Mouse (Mus musculus) heart, embryonic 16.5 days (tissue): ENCODE measurements at regions not wholly inside any gene's neighbourhood (a gene's known extent, or its start where the extent isn't known, plus 50 kb on each side); places are given as distances from the start of the nearest gene placed in this dataset.
"Not testable (repeated sequence)": the region's sequence is repeated elsewhere in the genome, so short reads cannot be mapped to it uniquely, and the experiment has no call there.

Source experiments
- ATAC-seq: fragments of 200-750 bp; cut with Nextera tagmentation; replicated peaks from 2 replicates; pipeline ENCODE4 v1.8.0; 2017; ENCODE audit warnings: moderate number of reproducible peaks; ENCODE audit not compliant: insufficient read depth, low FRiP score; ENCODE audit errors: extremely low read depth
- H3K27ac ChIP-seq: fragments of 300-500 bp; sonication (generic); 2 replicates; pipeline ENCODE4 v1.5.1; 2014; ENCODE audit warnings: mild to moderate bottlenecking, low read length, control low read depth, moderate library complexity
- H3K27me3 ChIP-seq: fragments of 300-500 bp; sonication (generic); 2 replicates; pipeline ENCODE4 v1.6.1; 2014; ENCODE audit warnings: low read length, mixed read lengths; ENCODE audit not compliant: control insufficient read depth, insufficient read depth
- H3K36me3 ChIP-seq: fragments of 300-500 bp; sonication (generic); 2 replicates; pipeline ENCODE4 v1.6.1; 2014; ENCODE audit not compliant: control insufficient read depth, insufficient read depth
- H3K4me1 ChIP-seq: fragments of 300-500 bp; sonication (generic); 2 replicates; pipeline ENCODE4 v1.6.1; 2014; ENCODE audit warnings: low read length, mixed read lengths; ENCODE audit not compliant: control insufficient read depth, insufficient read depth
- H3K4me2 ChIP-seq: fragments of 300-500 bp; sonication (generic); 2 replicates; pipeline ENCODE4 v1.6.1; 2014; ENCODE audit warnings: low read depth, mild to moderate bottlenecking, control low read depth, low read length
- H3K4me3 ChIP-seq: fragments of 300-500 bp; sonication (generic); 2 replicates; pipeline ENCODE4 v1.5.1; 2014; ENCODE audit warnings: mild to moderate bottlenecking, control low read depth, low read length
- H3K9ac ChIP-seq: fragments of 300-500 bp; sonication (generic); 2 replicates; pipeline ENCODE4 v1.6.1; 2014; ENCODE audit warnings: low read length, control low read depth
- H3K9me3 ChIP-seq: fragments of 300-500 bp; sonication (generic); replicated peaks from 2 replicates; pipeline ENCODE4 v1.6.1; 2016; ENCODE audit warnings: low read length; ENCODE audit not compliant: control insufficient read depth
- WGBS: fragments of 180-500 bp; shearing (Covaris S2); extraction: QIAGEN DNeasy Blood & Tissue Kit; methylation state at CpG from one replicate; pipeline ENCODE4 v1.1.7; 2014; 5-methylcytosine and 5-hydroxymethylcytosine counted together

DNA sequence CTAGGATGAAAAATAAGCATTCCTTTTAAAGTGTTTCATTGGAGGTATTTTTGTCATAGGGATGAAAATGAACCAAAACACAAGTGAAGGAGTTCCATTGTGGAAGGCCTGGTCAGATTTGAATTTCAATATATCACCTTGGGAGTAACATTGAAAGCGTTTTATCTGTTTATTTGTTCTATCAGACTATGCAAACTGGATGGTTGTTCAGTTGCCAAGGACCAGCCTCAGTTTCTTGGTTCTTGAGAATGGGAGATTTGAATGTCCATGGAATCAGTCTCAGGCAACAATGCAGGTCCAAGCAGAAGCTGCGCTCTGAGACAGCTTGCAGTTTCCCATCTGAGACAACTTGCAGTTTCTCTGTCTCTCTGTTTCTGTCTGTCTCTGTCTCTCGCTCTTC, 211.0 kb upstream of the Pfkp start:
- no peak overlapping the region for H3K4me2 ChIP-seq
- H3K36me3 ChIP-seq = no peaks in the 10 kb centered on the region
- no peak overlapping the region for H3K27ac ChIP-seq
- H3K9me3 ChIP-seq = no peaks in the 10 kb centered on the region
- H3K4me3 ChIP-seq = no peak overlapping the region
- H3K9ac ChIP-seq = no peak overlapping the region
- WGBS = 77% methylated on average over 3 of the region's 3 CpGs
- ATAC-seq = no peak
- H3K27me3 ChIP-seq = no peaks in the 10 kb centered on the region
- no peaks in the 10 kb centered on the region for H3K4me1 ChIP-seq

- H3K9ac ChIP-seq = no peak overlapping the region
- WGBS = 48% methylated on average over 10 of the region's 10 CpGs
- ATAC-seq = no peak
- H3K27me3 ChIP-seq = no peaks in the 10 kb centered on the region
- no peak overlapping the region for H3K4me2 ChIP-seq
- no peaks in the 10 kb centered on the region for H3K36me3 ChIP-seq
- no peaks in the 10 kb centered on the region for H3K9me3 ChIP-seq
- H3K4me3 ChIP-seq = no peak overlapping the region
- no peaks in the 10 kb centered on the region for H3K4me1 ChIP-seq
- no peak overlapping the region for H3K27ac ChIP-seq
These were observed 206.9 kb upstream of the Pfkp start for GRCm38 (mm10) chr13:6855199-6856148.

GRCm38 (mm10) chr13:6837446-6837845, 188.9 kb upstream of the Pfkp start:
- no peak overlapping the region for H3K4me2 ChIP-seq
- no peak overlapping the region for H3K4me3 ChIP-seq
- 71% methylated on average over 5 of the region's 5 CpGs for WGBS
- no peaks in the 10 kb centered on the region for H3K36me3 ChIP-seq
- H3K27ac ChIP-seq = no peak overlapping the region
- no peak for ATAC-seq
- H3K9me3 ChIP-seq = no peaks in the 10 kb centered on the region
- no peak overlapping the region for H3K9ac ChIP-seq
- H3K4me1 ChIP-seq = no peaks in the 10 kb centered on the region
- no peaks in the 10 kb centered on the region for H3K27me3 ChIP-seq

DNA sequence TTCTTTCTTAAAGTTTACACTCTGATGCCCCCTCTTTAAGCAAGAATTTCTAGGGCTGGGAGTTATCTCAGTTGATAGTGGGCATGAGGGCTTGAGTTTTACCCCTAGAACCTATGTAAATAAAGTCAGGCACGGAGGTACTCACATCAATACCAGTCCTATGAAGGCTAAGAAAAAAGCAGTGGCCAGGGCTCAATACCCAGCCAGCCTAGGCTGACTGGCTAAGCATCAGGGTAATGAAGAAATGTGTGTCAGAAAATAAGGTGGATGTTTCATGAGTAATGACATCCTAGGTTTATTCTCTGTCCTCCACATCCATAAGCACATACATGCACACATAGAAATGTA, 188.5 kb upstream of the Pfkp start:
- Histone ChIP-seq H3K4me1 (no peaks in the 10 kb centered on the region), H3K27me3 (no peaks in the 10 kb centered on the region), H3K36me3 (no peaks in the 10 kb centered on the region), H3K9me3 (no peaks in the 10 kb centered on the region), H3K4me2 (no peak overlapping the region), H3K27ac (no peak overlapping the region), H3K4me3 (no peak overlapping the region), H3K9ac (no peak overlapping the region)
- 71% methylated on average over 1 of the region's 1 CpGs for WGBS
- ATAC-seq = no peak

DNA sequence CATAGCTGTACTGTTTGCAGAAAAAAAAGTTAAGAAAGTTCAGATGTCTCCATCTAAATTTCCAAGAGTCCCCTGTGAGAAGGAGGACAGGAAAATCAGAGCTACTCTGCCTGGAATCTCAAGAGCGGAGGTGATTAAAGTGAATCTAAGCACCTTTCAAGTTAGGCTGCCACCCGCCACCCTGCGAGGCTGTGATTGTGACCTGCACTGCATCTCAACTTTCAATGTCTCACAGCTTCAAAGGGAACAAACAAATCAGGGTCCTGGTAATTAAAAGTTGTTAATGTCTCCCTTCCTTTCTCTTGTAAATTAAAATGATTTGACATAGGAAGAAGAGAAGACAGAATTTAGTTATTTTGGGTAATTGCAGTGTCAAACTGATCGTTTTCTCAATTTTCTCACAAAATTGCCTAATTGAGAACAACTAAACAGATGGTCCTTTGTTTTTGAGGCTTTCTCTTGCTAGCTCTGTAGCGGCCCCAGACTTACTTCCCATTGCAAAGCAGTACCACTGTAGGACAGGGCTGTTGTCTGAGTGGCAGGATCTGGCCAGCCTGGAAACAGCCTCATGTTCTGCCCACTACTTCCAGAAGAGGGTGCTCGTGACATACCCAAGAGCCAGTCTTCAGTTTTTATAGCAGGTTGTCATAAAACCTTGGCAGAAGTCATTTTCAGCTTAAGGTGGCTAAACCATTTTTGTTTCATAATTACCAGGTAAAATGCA, 187.9 kb upstream of the Pfkp start:
- Histone ChIP-seq H3K36me3 (no peaks in the 10 kb centered on the region), H3K9ac (no peak overlapping the region), H3K4me1 (no peaks in the 10 kb centered on the region), H3K4me2 (no peak overlapping the region), H3K27ac (no peak overlapping the region), H3K27me3 (no peaks in the 10 kb centered on the region), H3K4me3 (no peak overlapping the region), H3K9me3 (no peaks in the 10 kb centered on the region)
- ATAC-seq = peak; percentile 75; the same call in 1 of the 2 replicates
- 35% methylated on average over 6 of the region's 6 CpGs for WGBS

GRCm38 (mm10) chr13:6829882-6830281, 181.3 kb upstream of the Pfkp start:
- 91% methylated on average over 1 of the region's 1 CpGs for WGBS
- Histone ChIP-seq H3K9ac (no peak overlapping the region), H3K4me3 (no peak overlapping the region), H3K27ac (no peak overlapping the region), H3K4me2 (no peak overlapping the region), H3K9me3 (no peaks in the 10 kb centered on the region), H3K36me3 (no peaks in the 10 kb centered on the region), H3K4me1 (no peaks in the 10 kb centered on the region), H3K27me3 (no peaks in the 10 kb centered on the region)
- no peak for ATAC-seq

GRCm38 (mm10) chr13:6829346-6829745, 180.8 kb upstream of the Pfkp start:
- no peak overlapping the region for H3K27ac ChIP-seq
- H3K4me2 ChIP-seq = no peak overlapping the region
- ATAC-seq = no peak
- H3K4me1 ChIP-seq = no peaks in the 10 kb centered on the region
- no peak overlapping the region for H3K9ac ChIP-seq
- WGBS = 78% methylated on average over 5 of the region's 5 CpGs
- no peaks in the 10 kb centered on the region for H3K27me3 ChIP-seq
- no peak overlapping the region for H3K4me3 ChIP-seq
- H3K9me3 ChIP-seq = no peaks in the 10 kb centered on the region
- no peaks in the 10 kb centered on the region for H3K36me3 ChIP-seq

DNA sequence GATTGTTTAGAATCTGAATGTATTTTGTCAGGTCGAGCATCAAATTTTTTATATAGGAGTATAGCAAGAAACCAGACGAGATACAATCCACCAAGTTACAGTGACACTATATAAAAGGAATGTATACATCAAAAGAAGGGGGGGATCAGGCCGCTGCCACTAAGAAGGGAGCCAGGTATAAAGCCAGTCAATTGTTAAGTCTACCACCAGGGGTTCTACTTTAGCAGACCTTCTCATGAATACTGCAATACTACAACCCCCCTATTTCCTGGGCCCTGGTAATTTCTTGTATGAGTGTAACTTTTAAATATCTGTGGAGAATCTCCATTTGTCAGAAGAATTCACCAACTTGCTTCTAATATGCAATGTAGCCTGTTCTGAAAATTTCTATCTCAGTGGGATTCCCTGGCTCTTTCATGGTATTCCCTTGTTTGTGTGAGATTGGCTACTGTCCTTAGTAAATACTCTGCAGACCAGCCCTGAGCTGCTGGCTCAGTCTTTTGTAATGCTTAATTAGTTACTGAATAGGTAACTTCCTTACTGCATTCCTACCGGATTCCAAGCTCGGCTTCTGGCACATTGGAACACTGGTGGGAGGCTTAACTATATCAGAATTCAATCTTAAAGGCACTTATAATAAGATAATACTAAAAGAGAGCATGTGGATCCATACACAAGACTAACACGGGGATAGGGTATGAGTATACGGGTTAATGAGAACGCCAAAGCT, 180.2 kb upstream of the Pfkp start:
- ATAC-seq, H3K4me3 ChIP-seq, H3K27me3 ChIP-seq, H3K9me3 ChIP-seq, H3K36me3 ChIP-seq, H3K4me2 ChIP-seq, H3K27ac ChIP-seq, H3K9ac ChIP-seq, H3K4me1 ChIP-seq: not testable (repeated sequence)
- 75% methylated on average over 8 of the region's 8 CpGs for WGBS
